Mouse (Mus musculus): ENCODE measurements around the gene R3hdm4. TPM values are rescaled to one million over a fixed set of nuclear protein-coding genes. Genes with fewer than 3 reads are reported as not detected.
A peak's percentile ranks its signal among the peaks of the same experiment; 100 is the strongest.

The R3hdm4 gene
- total RNA-seq, 4 experiments from 2014 or later, result 340 to 392 (median 347) TPM

DNA sequence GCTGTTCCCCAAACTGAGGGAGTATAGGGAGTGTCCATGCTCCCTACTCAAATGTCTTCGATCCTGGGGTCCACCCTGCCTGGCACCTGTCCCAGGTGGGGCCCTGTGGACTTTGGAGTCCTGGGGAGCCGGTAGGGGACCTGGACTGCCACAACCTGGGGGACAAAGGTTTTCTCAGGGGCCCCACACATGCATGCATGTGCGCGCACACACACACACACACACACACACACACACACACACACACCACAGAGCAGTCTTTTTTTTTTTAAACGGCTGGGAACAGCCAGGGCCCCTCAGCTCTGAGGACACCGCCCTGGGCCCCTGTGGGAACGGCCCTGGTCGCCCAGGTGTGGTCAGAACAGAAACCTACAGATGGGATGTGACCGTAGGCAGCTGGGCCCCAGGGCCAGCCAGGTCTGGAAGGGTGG, 22.5 kb upstream of the R3hdm4 start:
- no peak for DNase-seq (ENCODE audit: low spot score in 2 of 2)

- no peak for DNase-seq (ENCODE audit: low spot score in 2 of 2)
Measured at GRCm38 (mm10) chr10:79942988-79943387, 22.0 kb upstream of the R3hdm4 start.

GRCm38 (mm10) chr10:79940749-79941148, 19.7 kb upstream of the R3hdm4 start:
- no peak for DNase-seq (ENCODE audit: low spot score in 2 of 2)

DNA sequence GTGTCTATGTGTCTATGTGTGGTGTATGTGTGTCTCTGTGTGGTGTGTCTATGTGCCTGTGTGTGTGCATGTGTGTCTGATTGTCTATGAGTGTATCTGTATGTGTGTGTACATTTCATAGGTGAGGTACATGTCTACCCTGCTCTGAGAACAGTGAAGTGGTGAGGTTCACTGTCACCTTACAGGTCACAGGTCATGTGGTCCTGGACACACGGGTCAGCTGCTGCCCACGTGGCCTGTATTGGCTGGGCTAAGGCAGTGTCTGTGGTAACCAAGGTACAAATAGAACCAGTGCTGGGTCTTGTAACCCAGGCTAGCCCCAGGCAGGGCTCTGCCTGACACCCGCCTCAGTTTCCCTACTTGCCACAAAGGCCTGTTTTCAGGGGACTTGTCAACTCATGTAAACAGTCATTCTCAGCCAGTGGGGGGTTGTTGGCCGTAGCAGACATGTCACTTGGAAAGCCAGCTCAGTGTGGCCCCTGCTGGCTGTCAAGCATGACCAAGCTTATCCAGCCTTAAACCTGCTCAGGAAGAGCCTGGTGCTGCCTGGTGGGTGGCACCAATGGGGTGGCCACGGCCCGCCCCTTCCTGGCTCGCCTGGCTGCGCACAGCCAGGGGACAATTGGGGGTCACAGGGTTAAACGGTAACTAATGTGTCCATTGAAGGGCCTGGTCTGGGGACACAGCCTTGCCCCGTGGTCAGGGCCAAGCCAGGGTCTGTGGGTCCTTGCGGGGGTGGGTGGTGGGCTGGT, 16.9 kb upstream of the R3hdm4 start:
- DNase-seq (ENCODE audit: low spot score in 2 of 2), result no peak

DNA sequence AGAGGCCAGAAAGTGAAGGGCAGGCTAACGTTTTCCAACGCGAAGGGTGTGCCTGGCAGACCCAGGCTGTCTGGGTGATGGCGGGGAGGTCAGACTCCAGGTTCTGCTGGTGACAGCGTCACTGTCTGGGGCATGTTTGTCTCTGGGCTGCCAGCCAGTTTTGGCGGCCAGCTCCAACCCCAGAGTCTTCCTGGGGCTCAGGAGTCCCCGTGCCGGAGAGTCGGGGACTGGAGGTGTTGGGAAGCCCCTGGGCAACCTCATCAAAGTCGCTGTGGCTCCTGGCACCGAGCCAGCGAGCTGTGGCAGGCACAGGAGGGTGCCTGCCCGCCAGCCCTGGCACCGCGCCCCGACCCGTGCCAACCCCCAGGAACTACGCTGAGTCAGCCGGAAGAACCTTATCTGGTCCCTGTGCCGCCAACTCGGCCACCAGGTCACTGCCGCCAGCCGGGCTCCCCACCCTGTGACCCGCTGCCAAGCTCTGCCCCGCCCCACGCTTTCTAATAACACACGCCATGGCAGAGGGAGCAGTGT, 16.0 kb upstream of the R3hdm4 start:
- no peak for DNase-seq (ENCODE audit: low spot score in 2 of 2)

DNA sequence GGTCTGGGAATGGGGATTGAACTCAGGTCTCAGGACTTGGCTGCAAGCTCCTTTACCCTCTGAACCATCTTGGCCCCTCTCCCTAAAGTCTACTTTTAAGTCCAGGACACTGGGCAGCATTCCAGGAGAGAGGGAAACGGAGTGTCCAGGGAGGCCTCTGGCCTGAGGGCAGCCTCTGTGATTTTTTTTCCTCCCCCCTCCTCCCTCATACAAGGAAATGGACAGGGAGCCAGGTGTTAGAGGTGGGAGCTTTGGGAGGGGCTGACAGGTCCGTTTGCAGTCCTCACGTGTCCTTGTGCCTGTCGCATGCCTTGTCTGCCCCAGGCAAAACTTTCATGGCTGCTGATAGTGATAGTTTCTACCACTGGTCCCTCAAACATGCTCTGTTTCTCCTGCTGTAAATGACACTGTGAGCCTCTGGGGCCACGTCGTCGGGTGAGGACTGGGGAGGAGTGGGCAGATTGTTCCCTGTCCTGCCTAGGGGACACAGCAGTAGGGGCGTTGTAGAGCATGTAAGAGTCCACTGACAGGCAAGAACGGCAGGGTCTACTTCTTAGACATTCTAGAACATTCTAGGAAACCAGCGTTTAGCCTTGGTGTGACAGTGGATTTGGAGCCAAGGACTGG, 15.4 kb upstream of the R3hdm4 start:
- no peak for DNase-seq (ENCODE audit: low spot score in 2 of 2)

GRCm38 (mm10) chr10:79934794-79935569, 14.0 kb upstream of the R3hdm4 start:
- no peak for DNase-seq (ENCODE audit: low spot score in 2 of 2)

DNA sequence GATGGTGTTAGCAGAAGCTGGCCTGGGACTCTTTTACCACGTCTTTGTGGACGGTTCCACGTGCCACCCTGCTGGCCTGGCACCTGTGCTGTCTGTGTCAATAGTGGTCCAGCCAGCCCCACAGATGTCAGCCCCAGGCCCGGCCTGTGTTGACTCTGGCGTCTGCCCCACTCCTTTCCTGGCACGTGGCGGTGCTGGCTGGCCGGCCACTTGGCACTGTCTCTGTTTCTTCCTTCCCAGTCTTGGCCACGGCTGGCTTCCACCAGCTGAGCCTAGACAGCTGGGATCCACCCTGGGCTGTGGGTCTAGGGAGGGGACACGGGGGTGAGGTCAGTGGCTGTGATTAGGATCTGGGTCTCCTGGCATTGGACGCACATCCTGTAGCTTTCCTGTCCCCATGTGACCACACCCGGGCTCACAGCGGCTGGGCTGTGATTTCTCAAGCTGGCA, 13.3 kb upstream of the R3hdm4 start:
- DNase-seq (ENCODE audit: low spot score in 2 of 2), result peak; percentile 65 to 66

DNA sequence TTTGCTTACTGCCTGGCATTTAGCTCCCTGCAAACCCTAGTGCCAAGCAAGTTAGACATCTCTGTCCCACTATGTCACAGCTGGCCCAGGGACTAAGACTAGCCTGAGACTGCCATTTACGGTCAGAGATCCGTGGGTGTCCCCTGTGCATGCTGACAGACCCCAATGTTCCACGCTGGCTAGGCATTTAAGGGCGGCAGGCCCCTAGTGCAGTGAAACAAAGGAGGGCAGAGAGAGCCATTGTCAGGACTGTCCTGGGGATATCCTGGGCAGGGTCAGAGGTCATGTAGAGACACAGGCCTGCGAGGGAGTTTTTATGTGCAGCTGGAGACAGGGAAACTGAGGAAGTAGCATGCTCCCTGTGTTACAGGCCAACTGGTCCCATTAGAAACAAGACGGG, 12.9 kb upstream of the R3hdm4 start:
- DNase-seq (ENCODE audit: low spot score in 2 of 2), result no peak

GRCm38 (mm10) chr10:79933145-79933679, 12.2 kb upstream of the R3hdm4 start:
- no peak for DNase-seq (ENCODE audit: low spot score in 2 of 2)

GRCm38 (mm10) chr10:79932736-79933135, 11.7 kb upstream of the R3hdm4 start:
- no peak for DNase-seq (ENCODE audit: low spot score in 2 of 2)

- DNase-seq (ENCODE audit: low spot score in 2 of 2), result no peak
Measured at GRCm38 (mm10) chr10:79931797-79932196, 10.8 kb upstream of the R3hdm4 start.

- DNase-seq (ENCODE audit: low spot score in 2 of 2), result no peak
Measured at GRCm38 (mm10) chr10:79930826-79931186, 9.8 kb upstream of the R3hdm4 start.

GRCm38 (mm10) chr10:79929967-79930825, 9.2 kb upstream of the R3hdm4 start:
- DNase-seq (ENCODE audit: low spot score in 2 of 2), result no peak

DNA sequence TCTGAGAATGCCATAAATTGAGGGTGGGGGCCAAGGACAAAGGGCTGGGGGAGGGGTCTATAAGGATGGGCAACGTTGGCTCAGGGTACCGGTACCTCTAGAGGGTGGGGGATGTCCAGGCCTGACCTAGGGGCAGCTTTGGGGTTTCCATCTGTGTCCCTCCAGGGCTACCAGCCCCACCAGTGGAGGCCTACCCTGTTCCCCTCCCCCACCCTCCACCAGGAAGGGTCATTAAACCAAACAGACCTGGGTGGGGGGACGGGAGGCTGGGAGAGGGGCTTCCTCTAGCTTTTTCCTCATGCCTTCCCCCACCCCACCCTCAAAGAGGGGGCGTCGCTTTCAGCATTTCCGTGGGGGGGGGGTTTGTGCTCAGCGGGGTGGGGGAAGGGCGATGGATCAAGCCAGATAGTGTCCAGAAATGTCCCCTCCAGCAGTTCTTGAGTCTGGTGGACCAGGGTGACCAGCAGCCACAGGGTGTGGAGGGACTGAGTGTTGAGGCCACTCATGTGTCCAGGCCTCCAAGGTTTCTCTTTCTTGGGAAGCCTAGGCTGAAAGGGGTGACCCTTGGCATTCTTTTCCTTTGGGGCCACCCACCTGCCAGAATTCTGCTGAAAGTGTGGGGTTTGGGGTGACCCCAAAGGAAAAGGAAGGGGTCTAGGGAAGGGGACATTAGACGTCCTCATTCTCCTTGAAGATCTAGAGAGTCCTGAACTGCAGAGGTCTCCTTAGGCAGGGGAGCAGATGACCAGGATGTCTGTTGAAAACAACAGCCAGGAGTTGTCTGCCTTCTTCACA, 8.1 kb upstream of the R3hdm4 start:
- no peak for DNase-seq (ENCODE audit: low spot score in 2 of 2)

GRCm38 (mm10) chr10:79928030-79928694, 7.2 kb upstream of the R3hdm4 start:
- no peak for DNase-seq (ENCODE audit: low spot score in 2 of 2)

DNA sequence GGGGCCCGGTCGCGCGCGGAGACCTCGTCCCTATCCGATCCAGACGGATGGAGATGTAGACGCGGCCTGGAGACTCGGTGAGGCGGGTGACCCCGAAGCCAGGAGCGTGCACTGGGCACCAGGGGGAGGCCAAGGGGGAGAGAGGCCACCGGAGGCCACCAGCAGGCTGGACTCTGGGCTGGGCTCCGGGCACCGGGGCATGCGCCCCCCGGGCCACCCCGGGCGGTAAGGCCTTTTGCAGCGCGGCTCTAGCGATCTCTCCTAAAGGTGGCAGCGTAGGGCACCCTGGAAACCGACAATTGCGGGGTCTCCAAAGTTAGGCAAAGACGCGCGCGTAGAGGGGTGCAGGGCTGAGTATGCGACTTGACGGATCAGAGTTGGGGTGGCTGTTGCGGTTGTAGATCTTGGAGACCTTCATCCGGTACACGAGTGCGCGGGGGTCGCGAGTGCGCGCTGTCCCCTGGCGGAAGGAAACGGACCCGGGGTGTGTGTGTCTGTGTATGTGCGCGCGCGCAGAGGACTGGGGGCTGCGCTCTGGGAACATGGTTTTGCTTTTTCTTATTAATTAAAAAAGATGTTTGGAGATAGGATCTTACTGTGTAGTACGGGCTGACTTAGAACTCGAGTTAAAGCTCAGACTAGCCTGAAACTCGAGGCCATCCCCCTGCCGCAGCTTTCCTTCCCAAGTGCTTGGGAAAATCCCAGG, 6.5 kb upstream of the R3hdm4 start:
- DNase-seq (ENCODE audit: low spot score in 2 of 2), result no peak

GRCm38 (mm10) chr10:79926491-79927323, 5.7 kb upstream of the R3hdm4 start, which contains the start of gene Arid3a:
TSS of gene Arid3a (plus strand) at chr10:79927043.
- peak; percentile 77 to 80 for DNase-seq (ENCODE audit: low spot score in 2 of 2)

Data from layer of hippocampus, adult 8-10 months (tissue).